Mouse (Mus musculus) hindbrain, embryonic 14.5 days (tissue): ENCODE measurements at regions not wholly inside any gene's neighbourhood (a gene's known extent, or its start where the extent isn't known, plus 50 kb on each side); places are given as distances from the start of the nearest gene placed in this dataset.

Experiments
- ATAC-seq: fragments of 200-750 bp; cut with Nextera tagmentation; 2 replicates; pipeline ENCODE4 v1.8.0; 2017; ENCODE audit warnings: moderate number of reproducible peaks, mild to moderate bottlenecking, moderate TSS enrichment, moderate library complexity; ENCODE audit not compliant: low FRiP score
- DNase-seq: peaks from one replicate; pipeline ENCODE4 v3.0.0-alpha.2; 2015; ENCODE audit warnings: low spot score
- H3K27ac ChIP-seq: fragments of 300-500 bp; sonication (generic); 2 replicates; pipeline ENCODE4 v1.5.1; 2014; ENCODE audit warnings: mild to moderate bottlenecking, moderate library complexity
- H3K27me3 ChIP-seq: fragments of 300-500 bp; sonication (generic); 2 replicates; pipeline ENCODE4 v1.6.1; 2014; ENCODE audit warnings: mild to moderate bottlenecking, low read length, mixed read lengths; ENCODE audit not compliant: control insufficient read depth, insufficient read depth
- H3K36me3 ChIP-seq: fragments of 300-500 bp; sonication (generic); replicated peaks from 2 replicates; pipeline ENCODE4 v1.6.1; 2014; ENCODE audit not compliant: control insufficient read depth, insufficient read depth
- H3K4me1 ChIP-seq: fragments of 300-500 bp; sonication (generic); replicated peaks from 2 replicates; pipeline ENCODE4 v1.6.1; 2014; ENCODE audit warnings: antibody characterized with exemption, low read length, mixed read lengths; ENCODE audit not compliant: control insufficient read depth, insufficient read depth
- H3K4me2 ChIP-seq: fragments of 300-500 bp; sonication (generic); replicated peaks from 2 replicates; pipeline ENCODE4 v1.6.1; 2014; ENCODE audit warnings: mild to moderate bottlenecking, moderate library complexity
- H3K4me3 ChIP-seq: fragments of 300-500 bp; sonication (generic); replicated peaks from 2 replicates; pipeline ENCODE4 v1.5.1; 2014; ENCODE audit warnings: mild to moderate bottlenecking, low read length
- H3K9ac ChIP-seq: fragments of 300-500 bp; sonication (generic); 2 replicates; pipeline ENCODE4 v1.6.1; 2014
- H3K9me3 ChIP-seq: fragments of 300-500 bp; sonication (generic); 2 replicates; pipeline ENCODE4 v1.6.1; 2016; ENCODE audit warnings: low read length; ENCODE audit not compliant: control insufficient read depth
- WGBS: fragments of 180-500 bp; shearing (Covaris S2); extraction: QIAGEN DNeasy Blood & Tissue Kit; methylation state at CpG from one replicate; pipeline ENCODE4 v1.1.7; 2014; 5-methylcytosine and 5-hydroxymethylcytosine counted together

DNA sequence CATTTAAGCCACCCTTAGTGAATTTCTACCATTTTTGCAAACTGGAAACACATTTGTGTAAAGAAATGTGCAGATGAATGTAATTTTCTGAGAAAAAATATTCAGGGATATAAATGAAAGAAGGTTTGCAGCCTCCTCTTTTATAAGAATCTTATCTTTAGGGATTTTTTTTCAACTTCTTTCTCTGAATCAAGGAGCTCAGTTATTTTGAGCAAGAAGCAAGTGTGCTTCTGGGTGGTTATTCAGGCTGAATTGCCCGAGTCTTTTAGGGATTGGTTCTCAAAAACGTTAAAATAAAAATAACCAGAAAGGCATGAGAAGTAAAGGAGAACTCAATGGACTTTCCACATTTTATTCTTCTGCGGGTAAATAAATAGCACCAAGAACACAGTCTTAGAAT lies 666.0 kb upstream of the Map3k7 start:
- no peak overlapping the region for H3K4me3 ChIP-seq
- H3K4me1 ChIP-seq: no peaks in the 10 kb centered on the region
- DNase-seq (no peak), ATAC-seq (no peak)
- no peaks in the 10 kb centered on the region for H3K27me3 ChIP-seq
- no peak overlapping the region for H3K4me2 ChIP-seq
- H3K27ac ChIP-seq: no peak overlapping the region
- H3K9me3 ChIP-seq: no peaks in the 10 kb centered on the region
- no peaks in the 10 kb centered on the region for H3K36me3 ChIP-seq
- WGBS: 87% methylated on average over 3 of the region's 3 CpGs
- H3K9ac ChIP-seq: no peak overlapping the region

DNA sequence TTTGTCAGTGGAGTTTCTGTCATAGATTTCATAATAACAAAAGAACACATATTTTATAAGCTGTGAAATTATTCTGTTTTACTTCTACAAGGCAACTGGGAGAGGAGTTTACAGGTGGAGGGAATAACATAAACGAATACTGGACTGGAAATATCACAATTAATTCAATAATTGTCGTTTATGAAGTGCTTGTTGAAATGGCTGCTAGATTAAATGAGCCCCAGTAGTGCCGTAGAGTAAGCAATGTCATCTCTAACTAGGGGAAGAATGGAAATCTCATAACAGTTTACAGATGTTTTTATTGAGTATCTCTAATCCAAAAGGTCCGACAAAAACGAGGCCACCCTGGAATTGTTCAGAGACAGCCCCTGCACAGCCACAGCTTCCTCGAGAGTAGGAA lies 644.6 kb upstream of the Map3k7 start:
- DNase-seq (no peak), ATAC-seq (no peak)
- Histone ChIP-seq H3K4me2 (no peak overlapping the region), H3K27me3 (no peaks in the 10 kb centered on the region), H3K9ac (no peak overlapping the region), H3K9me3 (no peaks in the 10 kb centered on the region), H3K4me3 (no peak overlapping the region), H3K27ac (no peak overlapping the region), H3K36me3 (no peaks in the 10 kb centered on the region), H3K4me1 (no peaks in the 10 kb centered on the region)
- 71% methylated on average over 6 of the region's 6 CpGs for WGBS

DNA sequence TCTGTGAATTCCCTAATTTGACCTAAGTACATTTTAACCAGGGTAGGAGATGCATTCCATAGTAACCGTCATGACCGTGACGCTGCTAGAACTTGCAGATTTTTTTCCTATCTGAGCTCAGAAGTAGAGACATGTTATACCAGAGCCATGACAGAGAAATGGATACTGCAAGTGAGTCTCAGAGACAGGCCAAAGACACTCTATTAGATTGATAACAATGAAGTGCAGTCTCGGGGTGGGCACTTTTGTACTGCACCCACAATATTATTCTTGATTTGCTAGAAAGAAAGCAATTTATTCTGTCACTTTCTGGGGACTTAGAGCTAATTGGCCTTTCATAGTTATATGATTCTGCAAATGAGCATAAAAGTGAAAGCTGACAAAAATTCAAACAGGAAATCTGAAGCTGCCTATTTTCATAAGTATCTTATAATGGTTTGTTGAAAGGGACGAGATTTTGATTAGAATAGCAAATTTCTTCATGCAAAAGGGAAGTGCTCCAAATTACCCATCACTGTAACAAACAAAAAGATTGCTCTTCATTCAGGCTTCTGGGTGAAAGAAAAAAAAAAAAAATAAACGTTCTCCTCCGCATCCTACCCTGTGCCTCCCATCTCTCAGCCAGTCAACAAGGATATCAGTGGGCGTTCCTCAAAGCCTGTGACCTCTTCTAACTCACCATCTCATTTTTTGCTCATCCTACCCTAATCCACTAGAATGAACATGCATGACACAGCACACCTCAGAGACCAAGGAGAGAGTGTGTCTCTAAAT lies 643.0 kb upstream of the Map3k7 start:
- WGBS: 72% methylated on average over 8 of the region's 8 CpGs
- no peak overlapping the region for H3K27ac ChIP-seq
- no peak for DNase-seq
- H3K4me3 ChIP-seq: no peak overlapping the region
- H3K9me3 ChIP-seq: no peaks in the 10 kb centered on the region
- H3K4me2 ChIP-seq: no peak overlapping the region
- no peak overlapping the region for H3K9ac ChIP-seq
- H3K36me3 ChIP-seq: no peaks in the 10 kb centered on the region
- H3K4me1 ChIP-seq: no peaks in the 10 kb centered on the region
- H3K27me3 ChIP-seq: no peaks in the 10 kb centered on the region
- ATAC-seq: no peak

DNA sequence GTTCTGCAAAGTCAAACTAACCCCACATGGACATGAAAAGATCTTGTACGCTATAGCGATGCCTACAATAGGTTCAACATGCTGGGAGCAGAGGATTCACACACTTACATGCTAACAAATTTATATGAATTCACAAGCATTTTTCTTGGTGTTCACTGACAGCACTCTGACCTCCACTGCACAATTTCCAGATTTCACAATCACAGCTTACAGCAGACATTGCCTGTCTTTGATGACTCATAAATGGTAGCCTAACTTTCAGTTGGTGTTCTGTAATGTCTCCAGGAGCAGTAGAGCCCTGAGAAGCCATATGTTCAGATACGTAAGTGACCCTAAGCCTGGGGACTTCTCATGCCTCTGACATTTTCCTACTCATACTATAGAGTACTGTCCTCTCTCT lies 640.1 kb upstream of the Map3k7 start:
- 93% methylated on average over 3 of the region's 3 CpGs for WGBS
- H3K4me2 ChIP-seq: no peak overlapping the region
- no peak overlapping the region for H3K27ac ChIP-seq
- H3K4me1 ChIP-seq: no peaks in the 10 kb centered on the region
- no peaks in the 10 kb centered on the region for H3K9me3 ChIP-seq
- DNase-seq: no peak
- no peaks in the 10 kb centered on the region for H3K36me3 ChIP-seq
- ATAC-seq: no peak
- H3K27me3 ChIP-seq: no peaks in the 10 kb centered on the region
- H3K4me3 ChIP-seq: no peak overlapping the region
- H3K9ac ChIP-seq: no peak overlapping the region

DNA sequence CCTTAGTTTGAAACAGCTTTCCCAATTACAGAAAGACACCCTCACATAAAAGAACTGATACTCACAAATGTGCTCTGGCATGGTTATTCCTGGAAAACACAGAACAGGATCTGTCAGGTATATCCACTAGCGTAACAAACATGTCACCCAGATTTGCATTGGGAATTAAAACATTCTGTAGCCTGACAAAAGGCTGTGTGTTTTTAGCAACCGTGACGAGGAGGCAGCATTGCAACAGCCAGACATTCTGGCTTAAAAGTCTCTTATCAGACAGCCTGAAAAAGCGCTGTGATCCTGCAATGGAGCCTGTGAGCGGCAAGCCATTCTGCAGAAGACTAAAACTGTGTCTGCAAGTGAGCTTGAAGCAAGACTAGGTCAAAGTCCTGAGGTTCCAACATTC lies 635.1 kb upstream of the Map3k7 start:
- Histone ChIP-seq H3K27me3 (no peaks in the 10 kb centered on the region), H3K4me1 (no peaks in the 10 kb centered on the region; the same call in 1 of the 2 replicates), H3K9ac (no peak overlapping the region), H3K36me3 (no peaks in the 10 kb centered on the region), H3K27ac (no peak overlapping the region), H3K4me3 (no peak overlapping the region), H3K9me3 (no peaks in the 10 kb centered on the region), H3K4me2 (no peak overlapping the region)
- no peak for ATAC-seq
- no peak for DNase-seq
- 42% methylated on average over 5 of the region's 5 CpGs for WGBS

DNA sequence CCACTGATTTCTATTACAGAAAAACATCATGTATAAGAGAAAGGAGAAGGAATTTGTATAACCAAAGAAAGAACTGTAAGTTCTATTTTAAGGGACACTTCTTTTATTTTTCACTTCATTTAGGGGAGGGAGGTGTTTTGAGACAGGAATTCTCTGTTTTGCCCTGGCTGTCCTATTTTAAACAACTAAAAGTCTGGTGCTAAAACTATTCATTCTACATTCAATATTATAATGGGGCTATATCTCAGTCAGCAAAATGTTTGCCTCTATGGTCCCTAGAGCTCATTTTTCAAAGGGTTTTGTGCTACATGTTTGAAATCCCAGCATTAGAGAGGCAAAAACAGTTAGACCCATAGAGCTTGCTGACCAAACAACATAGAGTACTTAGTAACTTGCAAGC lies 632.8 kb upstream of the Map3k7 start:
- ATAC-seq: no peak
- Histone ChIP-seq H3K27ac (no peak overlapping the region), H3K9ac (no peak overlapping the region)

DNA sequence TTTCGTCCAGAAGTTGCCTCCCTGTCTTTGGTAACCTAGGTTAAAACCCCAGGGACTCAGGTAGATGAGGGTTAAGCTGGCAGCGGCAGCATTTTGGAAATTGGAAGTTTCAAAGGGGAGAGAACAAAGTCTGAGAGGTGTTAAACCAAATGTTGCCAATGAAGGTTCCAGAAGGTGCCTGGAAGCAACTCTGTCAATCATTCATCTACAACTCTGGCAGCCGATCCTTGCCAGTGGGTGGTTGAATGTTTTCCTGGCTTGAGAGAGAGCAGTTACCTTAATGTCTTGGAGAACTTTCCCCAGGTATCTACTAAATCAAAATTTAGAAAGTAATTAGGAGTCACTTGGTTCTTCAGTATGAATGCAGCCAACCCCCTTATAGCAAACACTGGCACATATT lies 628.2 kb upstream of the Map3k7 start:
- Histone ChIP-seq H3K27me3 (no peaks in the 10 kb centered on the region), H3K4me1 (peaks cover 5% of the 10 kb centered on the region; the same call in 1 of the 2 replicates), H3K9ac (no peak overlapping the region), H3K4me3 (no peak overlapping the region), H3K27ac (no peak overlapping the region), H3K9me3 (no peaks in the 10 kb centered on the region), H3K36me3 (no peaks in the 10 kb centered on the region), H3K4me2 (no peak overlapping the region)
- DNase-seq (no peak), ATAC-seq (no peak)
- WGBS: 90% methylated on average over 3 of the region's 3 CpGs

More for the DNA sequence above, 632.8 kb upstream of the Map3k7 start:
- DNase-seq: no peak
- Histone ChIP-seq H3K4me3 (no peak overlapping the region), H3K36me3 (no peaks in the 10 kb centered on the region), H3K4me1 (no peaks in the 10 kb centered on the region; the same call in 1 of the 2 replicates), H3K4me2 (no peak overlapping the region), H3K9me3 (no peaks in the 10 kb centered on the region), H3K27me3 (no peaks in the 10 kb centered on the region)

DNA sequence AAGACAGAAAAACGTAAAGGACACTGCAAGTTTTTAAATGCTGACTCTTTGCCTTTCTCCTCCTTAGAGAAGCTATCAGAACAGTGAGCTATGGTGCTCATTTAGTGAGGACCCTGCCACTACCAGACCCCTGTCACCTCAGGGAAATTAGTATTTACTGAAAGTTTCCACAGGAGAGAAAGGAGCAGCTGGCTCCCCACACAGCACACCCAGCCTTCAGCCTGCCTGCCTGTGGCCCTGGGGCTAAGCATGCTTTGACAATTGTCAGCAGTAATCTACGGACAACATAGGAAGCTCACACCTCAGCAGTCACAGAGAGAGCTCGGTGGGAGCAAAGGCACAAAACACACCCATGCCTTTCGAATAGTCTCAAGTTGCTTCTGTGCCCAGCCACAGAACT lies 625.9 kb upstream of the Map3k7 start:
- no peak overlapping the region for H3K27ac ChIP-seq
- peak; percentile 60; the same call in 1 of the 2 replicates for ATAC-seq
- 44% methylated on average over 4 of the region's 4 CpGs for WGBS

DNA sequence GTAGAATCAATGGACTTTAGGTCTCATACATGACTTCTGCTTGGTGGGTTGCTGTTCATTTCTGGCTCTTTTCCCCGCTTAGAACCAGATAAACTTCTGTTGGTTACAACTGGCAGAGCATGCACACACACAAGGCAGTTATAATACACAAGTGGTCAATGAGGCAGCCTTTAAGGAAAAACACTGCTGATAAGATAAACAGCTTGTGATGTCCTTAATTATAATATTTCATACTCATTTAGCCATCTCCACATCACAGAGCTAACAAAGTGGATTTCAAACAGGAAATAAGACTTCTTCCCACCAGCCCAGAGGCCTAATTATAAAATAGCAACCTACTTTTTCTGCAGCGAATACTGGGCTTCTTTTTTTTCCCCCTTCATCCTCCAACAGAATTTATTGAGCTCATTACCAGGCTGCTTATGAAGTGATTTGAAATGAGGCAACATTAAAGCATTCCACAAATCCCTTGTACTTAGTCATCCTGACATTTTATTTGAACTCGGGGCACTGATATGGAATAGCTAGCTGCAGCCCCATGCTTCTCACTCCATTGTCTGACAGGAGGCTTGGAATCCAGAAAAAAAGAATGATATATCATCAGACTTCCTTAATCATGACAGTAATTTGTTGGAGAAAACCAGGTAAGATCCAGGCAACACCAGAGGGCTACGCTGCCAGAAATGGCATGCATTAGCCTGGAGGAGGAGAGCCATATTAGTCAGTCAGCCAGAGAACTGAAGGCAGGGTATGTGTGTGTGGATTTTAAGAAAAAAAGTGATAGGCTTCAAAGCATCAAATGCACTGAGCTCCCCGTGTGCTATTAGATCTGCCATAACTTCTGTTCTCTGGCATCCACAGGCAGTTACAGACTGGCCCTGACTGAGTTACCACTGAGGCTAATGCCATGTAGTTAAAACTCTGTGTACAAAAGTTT lies 620.3 kb upstream of the Map3k7 start:
- Histone ChIP-seq H3K4me1 (0 out of 2 replicates have a peak, but pooled peaks cover 6% of the 10 kb centered on the region), H3K9ac (no peak overlapping the region), H3K4me2 (no peak overlapping the region), H3K36me3 (no peaks in the 10 kb centered on the region), H3K4me3 (no peak overlapping the region), H3K27me3 (no peaks in the 10 kb centered on the region), H3K9me3 (no peaks in the 10 kb centered on the region), H3K27ac (peak overlapping the region; percentile 44)
- 64% methylated on average over 5 of the region's 5 CpGs for WGBS
- ATAC-seq (0 out of 2 replicates have a peak, but pooled peaks have one; percentile 27), DNase-seq (no peak)

More for the DNA sequence above, 625.9 kb upstream of the Map3k7 start:
- Histone ChIP-seq H3K9ac (no peak overlapping the region), H3K4me1 (0 out of 2 replicates have a peak, but pooled peaks cover 5% of the 10 kb centered on the region), H3K4me3 (no peak overlapping the region), H3K4me2 (no peak overlapping the region), H3K36me3 (no peaks in the 10 kb centered on the region), H3K27me3 (no peaks in the 10 kb centered on the region), H3K9me3 (no peaks in the 10 kb centered on the region)
- no peak for DNase-seq
